Mouse (Mus musculus): ENCODE measurements around the gene Gm20716.
A peak's percentile ranks its signal among the peaks of the same experiment; 100 is the strongest.

Gm20716 gene

GRCm38 (mm10) chr2:168230026-168230728, at the start of gene Gm20716, which contains the start of the genes Dpm1 and Mocs3:
Gene Gm20716, minus strand, starts transcription at chr2:168230364.
Gene Dpm1, minus strand, starts transcription at chr2:168230591.
Gene Mocs3, plus strand, starts transcription at chr2:168230622.
- DNase-seq (ENCODE audit: low spot score) = peak; percentile 87

GRCm38 (mm10) chr2:168274374-168274935, 44.3 kb upstream of the Gm20716 start:
- peak; percentile 93 for DNase-seq (ENCODE audit: low spot score)

GRCm38 (mm10) chr2:168273387-168273786, 43.2 kb upstream of the Gm20716 start:
- no peak for DNase-seq (ENCODE audit: low spot score)

- peak; percentile 73 for DNase-seq (ENCODE audit: low spot score)
These were observed 37.9 kb upstream of the Gm20716 start for GRCm38 (mm10) chr2:168268033-168268432.

GRCm38 (mm10) chr2:168260900-168261299, 30.7 kb upstream of the Gm20716 start:
- DNase-seq (ENCODE audit: low spot score) = no peak

GRCm38 (mm10) chr2:168260124-168260523, 30.0 kb upstream of the Gm20716 start:
- DNase-seq (ENCODE audit: low spot score) = no peak

GRCm38 (mm10) chr2:168259046-168259445, 28.9 kb upstream of the Gm20716 start:
- DNase-seq (ENCODE audit: low spot score) = no peak

- DNase-seq (ENCODE audit: low spot score) = no peak
These were observed 27.0 kb upstream of the Gm20716 start for GRCm38 (mm10) chr2:168257188-168257587.

- no peak for DNase-seq (ENCODE audit: low spot score)
These were observed 26.3 kb upstream of the Gm20716 start for GRCm38 (mm10) chr2:168256506-168256905.

GRCm38 (mm10) chr2:168253822-168254221, 23.7 kb upstream of the Gm20716 start:
- no peak for DNase-seq (ENCODE audit: low spot score)

GRCm38 (mm10) chr2:168252639-168253292, 22.6 kb upstream of the Gm20716 start:
- peak; percentile 64 for DNase-seq (ENCODE audit: low spot score)

GRCm38 (mm10) chr2:168250270-168250669, 20.1 kb upstream of the Gm20716 start:
- DNase-seq (ENCODE audit: low spot score) = peak; percentile 91

GRCm38 (mm10) chr2:168248856-168249245, 18.7 kb upstream of the Gm20716 start:
- DNase-seq (ENCODE audit: low spot score) = peak; percentile 60

GRCm38 (mm10) chr2:168248167-168248855, 18.1 kb upstream of the Gm20716 start:
- no peak for DNase-seq (ENCODE audit: low spot score)

- DNase-seq (ENCODE audit: low spot score) = no peak
These were observed 15.4 kb upstream of the Gm20716 start for GRCm38 (mm10) chr2:168245571-168245970.

- DNase-seq (ENCODE audit: low spot score) = no peak
These were observed 13.1 kb upstream of the Gm20716 start for GRCm38 (mm10) chr2:168243278-168243677.

GRCm38 (mm10) chr2:168242841-168243240, 12.7 kb upstream of the Gm20716 start:
- no peak for DNase-seq (ENCODE audit: low spot score)

- DNase-seq (ENCODE audit: low spot score) = no peak
These were observed 8.2 kb upstream of the Gm20716 start for GRCm38 (mm10) chr2:168238335-168238734.

- DNase-seq (ENCODE audit: low spot score) = no peak
These were observed 3.1 kb upstream of the Gm20716 start for GRCm38 (mm10) chr2:168233286-168233685.

- no peak for DNase-seq (ENCODE audit: low spot score)
These were observed 1.3 kb upstream of the Gm20716 start for GRCm38 (mm10) chr2:168231471-168231829.

- peak; percentile 57 for DNase-seq (ENCODE audit: low spot score)
These were observed 758 bp upstream of the Gm20716 start for GRCm38 (mm10) chr2:168230773-168231470.
